Mouse (Mus musculus) sigmoid colon, adult 10 weeks (tissue): ENCODE measurements around the gene Mei4. TPM values are rescaled to one million over a fixed set of nuclear protein-coding genes. Genes with fewer than 3 reads are reported as not detected.

ENCODE experiments used
- polyA plus RNA-seq: library from polyadenylated mRNA; stranded (reverse); fragments of 350-450 nt; fragmentation: Illumina TruSeq; extraction: RNeasy Lipid Tissue Mini Kit (QIAGEN cat#74804); gene quantifications from one replicate; pipeline ENCODE4 v1.2.3, GENCODE M21; 2014; ENCODE audit warnings: low read depth, low replicate concordance

Gene Mei4
- polyA plus RNA-seq = 0.22 TPM

GRCm38 (mm10) chr9:81863181-81863887 lies at the start of gene Mei4:
Gene Mei4 (plus strand): TSS chr9:81863670.

Other genes with a start within 250 kb of the Mei4 start
- gene Htr1b, start 229.8 kb upstream of the Mei4 start, polyA plus RNA-seq = 0.69 TPM